Mouse (Mus musculus) MEL (cell line): ENCODE results near the gene Rbm12.

Source experiments
- GATA1 ChIP-seq: IDR thresholded peaks from 2 replicates; pipeline ENCODE4 v1.6.1; 2011; ENCODE audit warnings: low read depth, low read length, improper control_type of control experiment
- POLR2AphosphoS5 ChIP-seq: IDR thresholded peaks from 2 replicates; pipeline ENCODE4 v1.6.1; 2012; ENCODE audit warnings: low read depth, borderline replicate concordance, mild to moderate bottlenecking, inconsistent platforms, low read length, moderate library complexity, mixed read lengths
- TBP ChIP-seq: IDR thresholded peaks from 2 replicates; pipeline ENCODE4 v1.8.0; 2011; ENCODE audit warnings: low read depth, low read length, improper control_type of control experiment
- TCF12 ChIP-seq: IDR thresholded peaks from 2 replicates; pipeline ENCODE4 v1.6.1; 2014; ENCODE audit warnings: low read depth, mild to moderate bottlenecking, inconsistent platforms, low read length, improper control_type of control experiment, moderate library complexity

- TF ChIP-seq GATA1 (no peak), TBP (no peak), TCF12 (no peak), POLR2AphosphoS5 (no peak)
Measured at GRCm38 (mm10) chr2:156089799-156090198, 22.0 kb downstream of the Rbm12 start.
